Mouse (Mus musculus): Measurements from ENCODE around the gene Cfap45.
A peak's percentile ranks its signal among the peaks of the same experiment; 100 is the strongest.

Cfap45 gene

GRCm38 (mm10) chr1:172520576-172521440 lies at the start of gene Cfap45:
Gene Cfap45, plus strand, starts transcription at chr1:172520801.
- peak; percentile 82 for DNase-seq (ENCODE audit: low spot score)

DNA sequence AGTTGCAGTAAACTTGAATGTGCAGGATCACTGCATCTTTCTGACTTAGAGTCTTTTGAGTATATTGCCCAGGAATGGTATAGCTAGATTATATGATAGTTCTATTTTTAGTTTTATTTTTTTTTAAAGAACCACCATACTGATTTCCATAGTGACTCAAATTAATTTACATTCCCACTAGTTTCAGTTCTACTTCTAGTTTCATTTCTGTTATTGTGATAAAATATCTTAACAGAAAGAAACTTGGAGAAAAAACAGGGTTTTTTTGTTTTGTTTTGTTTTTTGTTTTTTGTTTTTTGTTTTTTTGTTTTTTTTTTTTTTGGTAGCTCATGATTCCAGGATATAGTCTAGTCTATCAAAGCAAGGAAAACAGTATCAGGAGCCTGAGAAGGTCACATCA lies 47.7 kb upstream of the Cfap45 start:
- DNase-seq (ENCODE audit: low spot score) = no peak

DNA sequence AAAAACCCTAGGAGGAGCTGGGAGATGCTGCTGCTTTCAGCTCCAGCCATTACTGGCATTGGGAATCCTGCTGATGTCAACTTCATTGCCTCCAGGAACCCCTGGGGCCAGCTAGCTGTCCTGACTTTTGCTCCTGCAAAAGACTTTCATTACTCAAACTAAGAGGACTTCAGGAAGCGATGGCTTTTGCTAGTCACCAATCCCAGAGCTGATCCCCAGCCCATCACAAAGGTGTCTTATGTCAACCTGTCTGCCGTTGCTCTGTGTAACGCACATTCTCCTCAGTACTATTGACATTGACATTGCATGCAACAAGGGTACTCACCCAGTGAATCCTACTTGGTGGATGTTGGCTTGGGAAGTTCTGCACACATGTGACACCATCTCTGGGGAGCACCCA lies 46.4 kb upstream of the Cfap45 start:
- no peak for DNase-seq (ENCODE audit: low spot score)

GRCm38 (mm10) chr1:172475054-172475741 lies 45.4 kb upstream of the Cfap45 start, which contains the start of gene Slamf9:
Gene Slamf9, plus strand, starts transcription at chr1:172475358.
- no peak for DNase-seq (ENCODE audit: low spot score)

- DNase-seq (ENCODE audit: low spot score) = no peak
Observed at GRCm38 (mm10) chr1:172478020-172478419, 42.6 kb upstream of the Cfap45 start.

- no peak for DNase-seq (ENCODE audit: low spot score)
Observed at GRCm38 (mm10) chr1:172480376-172480775, 40.2 kb upstream of the Cfap45 start.

DNA sequence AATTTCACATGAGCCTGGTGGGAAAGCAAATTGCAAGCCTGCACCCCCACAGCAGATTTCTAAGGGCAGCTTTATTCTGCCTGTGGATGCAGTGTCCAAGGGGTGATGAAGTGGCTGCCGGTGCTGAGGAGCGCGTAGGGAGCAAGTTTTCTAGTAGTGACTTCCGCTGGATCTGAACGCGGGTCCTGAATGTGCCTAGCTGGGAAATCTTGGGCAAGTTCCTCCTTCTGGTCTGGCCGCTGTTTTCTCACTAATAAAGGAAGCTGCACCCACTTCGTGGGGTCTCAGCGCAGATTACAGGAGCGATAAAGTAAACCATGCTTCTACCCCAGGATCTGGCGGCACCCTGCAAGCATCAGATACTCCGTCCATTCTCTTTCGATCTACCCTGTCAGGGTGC lies 39.5 kb upstream of the Cfap45 start:
- DNase-seq (ENCODE audit: low spot score) = no peak

- peak; percentile 86 for DNase-seq (ENCODE audit: low spot score)
Observed at GRCm38 (mm10) chr1:172481540-172482280, 38.9 kb upstream of the Cfap45 start, which contains the start of gene Igsf9. Gene Igsf9, plus strand, starts transcription at chr1:172481788.

DNA sequence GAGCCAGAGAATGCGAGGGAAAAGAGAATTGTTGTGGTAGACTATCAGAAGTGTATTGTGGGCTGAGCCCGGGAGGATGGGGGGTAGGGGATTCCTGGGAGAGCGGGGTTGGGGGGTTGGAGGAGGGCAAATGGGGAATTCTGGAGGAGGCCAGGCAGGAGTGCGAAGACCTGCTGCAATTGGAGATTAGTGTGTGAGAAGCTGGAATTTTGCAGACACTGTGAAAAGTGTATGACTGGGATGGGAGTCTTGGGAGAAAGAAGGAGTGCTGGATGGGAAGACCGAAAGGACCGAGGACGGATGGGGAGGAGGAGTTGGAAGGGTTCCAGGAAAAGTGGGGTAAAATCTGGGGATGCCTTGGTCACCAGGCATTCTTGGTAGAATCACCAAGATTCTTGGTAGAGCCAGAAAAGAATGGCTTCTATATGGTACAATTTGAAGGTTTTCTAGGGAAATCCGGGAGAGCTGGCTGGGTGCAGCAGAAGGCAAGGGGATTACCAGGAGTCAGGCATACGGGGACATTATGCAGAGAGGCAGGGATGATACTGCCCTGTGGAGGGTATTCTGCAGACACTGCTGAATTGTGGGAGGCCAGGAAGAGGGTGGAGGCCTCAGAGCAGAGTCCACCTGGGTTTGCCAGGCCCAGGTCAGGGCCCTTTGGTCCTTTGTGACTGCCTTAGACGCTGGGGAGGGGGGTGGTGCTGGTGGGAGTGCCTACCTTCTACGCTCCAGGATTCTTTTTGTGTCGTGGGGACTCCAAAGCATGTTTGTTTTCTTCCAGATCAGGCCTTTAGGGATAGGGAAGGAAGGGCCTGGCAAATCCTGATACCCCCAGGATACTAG lies 37.9 kb upstream of the Cfap45 start:
- no peak for DNase-seq (ENCODE audit: low spot score)

DNA sequence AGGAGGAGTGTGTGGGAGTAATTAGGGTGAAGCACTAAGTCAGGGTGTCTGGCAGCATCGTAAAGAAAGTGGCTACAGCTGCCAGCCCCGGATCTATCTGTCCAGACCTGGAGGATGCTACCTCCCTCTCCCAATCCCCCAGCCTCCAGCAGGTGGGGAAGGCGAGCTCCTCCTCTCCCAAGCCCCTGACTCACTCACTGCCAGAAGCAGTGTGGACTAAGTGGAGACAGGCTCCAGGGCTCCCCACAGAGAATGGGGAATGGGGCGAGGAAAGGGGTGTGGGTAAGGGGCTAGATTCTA lies 37.3 kb upstream of the Cfap45 start:
- no peak for DNase-seq (ENCODE audit: low spot score)

- DNase-seq (ENCODE audit: low spot score) = no peak
Observed at GRCm38 (mm10) chr1:172484236-172484635, 36.4 kb upstream of the Cfap45 start.

DNA sequence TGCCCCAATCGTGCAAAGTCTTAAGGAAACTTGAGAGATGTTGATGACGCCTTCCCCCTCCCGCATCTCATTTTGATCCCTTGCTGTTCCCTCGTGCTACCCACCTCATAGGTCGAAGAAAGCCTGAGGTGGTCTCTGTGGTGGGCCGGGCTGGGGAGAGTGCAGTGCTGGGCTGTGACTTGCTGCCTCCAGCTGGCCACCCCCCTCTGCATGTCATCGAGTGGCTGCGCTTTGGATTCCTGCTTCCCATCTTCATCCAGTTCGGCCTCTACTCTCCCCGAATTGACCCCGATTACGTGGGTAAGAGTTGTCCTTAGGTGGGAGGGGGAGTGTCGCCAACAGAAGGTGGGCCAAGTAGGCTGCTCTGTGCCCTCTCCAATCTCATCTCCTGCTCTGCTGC lies 35.9 kb upstream of the Cfap45 start:
- DNase-seq (ENCODE audit: low spot score) = no peak

GRCm38 (mm10) chr1:172485821-172486220 lies 34.8 kb upstream of the Cfap45 start:
- DNase-seq (ENCODE audit: low spot score) = no peak

GRCm38 (mm10) chr1:172486236-172486635 lies 34.4 kb upstream of the Cfap45 start:
- DNase-seq (ENCODE audit: low spot score) = no peak

DNA sequence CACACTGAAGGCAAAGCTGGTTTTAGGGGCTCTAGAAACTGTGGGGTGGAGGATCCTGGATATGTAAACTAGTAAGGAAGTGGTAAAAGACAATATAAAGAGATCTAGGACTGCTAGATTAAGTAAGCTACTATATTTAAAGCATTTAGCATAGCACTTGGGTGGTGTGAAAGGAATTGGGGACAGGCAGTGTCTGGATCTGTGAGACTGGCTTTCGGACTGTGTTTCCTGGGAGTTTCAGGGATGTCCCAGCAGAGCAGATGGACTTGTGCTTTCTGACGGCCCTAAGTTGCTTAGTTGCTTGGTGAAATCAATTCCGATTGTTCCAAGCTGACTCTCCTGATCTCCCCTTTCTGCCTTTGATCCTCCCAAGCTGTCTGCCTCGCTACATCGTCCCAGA lies 34.0 kb upstream of the Cfap45 start:
- no peak for DNase-seq (ENCODE audit: low spot score)

DNA sequence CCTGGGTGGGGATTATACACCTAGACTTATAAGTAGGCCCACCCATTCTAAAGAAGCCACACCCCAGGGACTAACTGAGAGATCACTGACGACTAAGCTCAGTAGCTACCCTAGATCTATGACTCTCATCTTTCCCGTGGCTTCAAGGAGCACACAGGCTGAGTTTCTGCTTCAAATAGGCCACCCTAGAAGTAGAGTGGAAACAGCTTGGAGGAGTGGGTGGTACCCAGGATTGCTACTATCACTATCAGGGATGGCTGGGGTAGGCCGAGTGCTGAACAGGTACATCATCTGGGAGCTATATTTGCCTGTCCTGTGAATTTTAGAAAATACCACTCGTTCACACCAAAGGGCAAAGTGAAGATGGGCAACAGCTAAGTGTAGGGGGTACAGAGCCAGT lies 32.7 kb upstream of the Cfap45 start:
- no peak for DNase-seq (ENCODE audit: low spot score)

DNA sequence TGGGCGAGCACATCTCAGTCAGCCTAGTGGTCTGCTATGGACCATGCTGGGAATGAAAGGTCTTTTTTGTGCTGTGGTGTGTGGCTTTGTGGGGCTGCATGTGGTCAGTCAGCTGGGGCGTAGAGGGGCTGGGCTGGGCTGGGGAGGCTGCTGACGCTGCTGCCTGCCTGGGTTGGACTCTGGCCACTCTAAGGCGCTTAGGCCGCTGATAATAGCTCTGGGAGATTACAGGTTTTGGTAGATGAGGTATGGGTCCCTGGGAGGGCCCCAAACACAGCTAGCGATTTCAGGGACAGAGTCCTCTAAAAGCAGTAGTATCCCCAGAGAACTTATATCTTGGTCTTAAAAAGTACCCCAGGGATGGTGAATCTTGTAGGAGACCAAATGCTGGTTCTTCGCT lies 31.8 kb upstream of the Cfap45 start:
- DNase-seq (ENCODE audit: low spot score) = no peak

DNA sequence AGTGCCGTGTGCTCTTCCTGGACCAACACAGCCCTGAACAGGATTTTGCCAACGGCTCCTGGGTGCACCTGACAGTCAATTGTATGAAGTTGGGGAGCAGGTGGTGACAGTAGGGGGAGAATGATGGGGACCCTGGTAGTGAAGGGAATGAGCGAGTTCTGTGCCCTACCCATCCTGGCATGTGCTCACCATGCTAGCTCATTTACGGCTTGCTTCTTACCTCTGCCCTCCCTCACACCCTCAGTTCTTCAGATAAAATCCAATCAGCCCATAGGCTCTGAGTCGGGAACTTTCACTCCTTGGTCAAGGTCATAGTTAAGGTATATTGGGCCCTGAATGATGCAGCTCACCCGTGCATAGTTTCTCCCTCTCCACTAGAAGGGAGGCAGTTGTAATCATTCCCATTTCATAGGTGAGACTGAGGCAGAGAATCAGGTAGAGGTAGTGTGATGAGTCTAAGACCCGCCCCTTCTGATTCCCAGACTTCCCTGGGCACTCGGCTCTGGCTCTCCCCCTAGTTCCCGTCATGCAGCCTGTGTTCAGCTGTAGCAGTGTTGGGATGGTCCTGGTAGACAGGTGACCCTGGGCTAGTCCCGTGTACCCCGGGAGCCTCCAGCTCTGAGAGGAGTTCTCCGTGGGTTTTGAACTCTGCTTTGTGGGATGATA lies 30.9 kb upstream of the Cfap45 start:
- DNase-seq (ENCODE audit: low spot score) = no peak

- peak; percentile 81 for DNase-seq (ENCODE audit: low spot score)
Observed at GRCm38 (mm10) chr1:172490261-172490661, 30.3 kb upstream of the Cfap45 start.

DNA sequence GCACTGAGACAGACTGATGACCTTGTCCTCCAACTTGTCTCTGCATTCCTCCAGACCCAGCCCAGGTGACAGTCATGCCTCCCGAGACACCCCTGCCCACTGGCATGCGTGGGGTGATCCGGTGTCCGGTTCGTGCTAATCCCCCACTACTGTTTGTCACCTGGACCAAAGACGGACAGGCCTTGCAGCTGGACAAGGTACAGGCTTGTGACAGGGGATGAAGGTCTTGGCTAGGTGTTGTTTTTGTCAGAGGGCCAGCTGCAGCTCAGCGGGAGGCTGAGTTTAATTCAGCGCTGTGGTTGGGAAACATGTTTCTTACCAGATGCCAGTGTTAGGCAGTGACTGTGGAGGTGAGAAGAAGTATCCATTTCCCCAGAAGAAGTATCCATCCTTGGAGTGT lies 28.6 kb upstream of the Cfap45 start:
- DNase-seq (ENCODE audit: low spot score) = peak; percentile 49

GRCm38 (mm10) chr1:172493516-172493915 lies 27.1 kb upstream of the Cfap45 start:
- DNase-seq (ENCODE audit: low spot score) = no peak

Data from testis, postnatal 14 days (tissue).